Comparison of ENCODE assay signal across 8 mouse cellular contexts in genomic region chr11:77793238-77793930, GRCm38 (mm10). TPM values are rescaled to one million over a fixed set of nuclear protein-coding genes. Genes with fewer than 3 reads are reported as not detected.
A peak's percentile ranks its signal among the peaks of the same experiment; 100 is the strongest.
DNase-seq lines count a peak whose midpoint lies in the region; ATAC-seq lines count a peak whose summit lies in the region.

No protein-coding gene starts in this region.

- peak; percentile 96 for DNase-seq in ZHBTc4 (ENCODE audit: low read depth, low spot score)
- peak; percentile 95 to 96 for DNase-seq in gastrocnemius, adult 8-10 months (ENCODE audit: low spot score in 2 of 2)
- peak; percentile 99 for DNase-seq in induced T-regulatory cell, adult 2 months (ENCODE audit: low read depth)
- peak; percentile 86 to 98 for DNase-seq in left cerebral cortex, adult 9 months (ENCODE audit: low spot score in 2 of 2)
- DNase-seq in right cerebral cortex, postnatal 14 days: peak; percentile 96
- peak; percentile 96 to 97 for DNase-seq in urinary bladder, postnatal 36 days (ENCODE audit: low spot score in 2 of 2)

- ATAC-seq in common myeloid progenitor, adult 5-6 weeks (replicated peaks; ENCODE audit: low read depth, poor library complexity, severe bottlenecking): peak; percentile 88
- ATAC-seq in megakaryocyte progenitor cell, adult 5-6 weeks (replicated peaks; ENCODE audit: poor library complexity): peak; percentile 89

RNA-seq across cellular contexts. Expression of gene Gm10277, which starts 5.8 kb away (rescaled TPM):
- total RNA-seq in common myeloid progenitor, adult 5-6 weeks (2017): 0.05 TPM in 1 of 2 replicates, not detected in the other
- not detected for total RNA-seq in gastrocnemius, adult 8-10 months (2022)
- total RNA-seq in megakaryocyte progenitor cell, adult 5-6 weeks (2015): not detected in 2 replicates
- not detected in 2 replicates for total RNA-seq in megakaryocyte progenitor cell, adult 5-6 weeks (2017)

RNA-seq across cellular contexts. Expression of gene Myo18a, which starts 30.3 kb away (rescaled TPM):
- total RNA-seq in common myeloid progenitor, adult 5-6 weeks (2017): 118 and 140 TPM in 2 replicates
- total RNA-seq in gastrocnemius, adult 8-10 months (2022): 100 to 1,000 TPM; 309 to 400 (median 330) TPM
- 23.1 and 25.1 TPM in 2 replicates for total RNA-seq in megakaryocyte progenitor cell, adult 5-6 weeks (2015)
- total RNA-seq in megakaryocyte progenitor cell, adult 5-6 weeks (2017): 71.4 and 99.8 TPM in 2 replicates

Comparison
In these comparisons a context has a peak if more than half of its experiments do, and no peak if none do; other contexts are left out.
1. Peak in every context shown above with its lines: DNase-seq and ATAC-seq.